Mouse (Mus musculus): ENCODE measurements around the gene Alox12b. TPM values are rescaled to one million over a fixed set of nuclear protein-coding genes. Genes with fewer than 3 reads are reported as not detected.

The Alox12b gene
- total RNA-seq, 2 experiments from 2014 or later = 8.7 to 9.8 TPM

DNA sequence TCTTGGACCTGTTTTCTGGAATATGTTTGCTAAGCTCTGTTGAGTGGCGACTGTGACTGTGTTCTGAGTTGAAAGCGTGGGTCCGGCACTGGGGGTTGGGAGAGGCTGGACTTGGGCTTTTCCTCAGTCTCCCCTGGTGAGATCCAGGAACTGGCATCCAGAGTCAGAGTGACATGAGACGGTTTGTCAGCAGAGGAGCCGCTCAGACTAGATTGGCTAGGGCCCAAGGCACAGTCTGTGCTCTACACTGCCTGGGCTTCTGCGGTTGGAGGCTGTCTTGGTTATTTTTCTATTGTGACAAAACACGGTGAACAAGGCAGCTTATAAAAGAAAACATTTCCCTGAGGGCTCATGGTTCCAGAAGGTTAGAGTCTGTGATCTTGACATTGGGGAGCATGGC lies 9.2 kb upstream of the Alox12b start:
- TF ChIP-seq CTCF (IDR thresholded peaks at IDR 0.05) = no peak
- intact Hi-C loops (cut with DNase I) = no loop called here
- DNase-seq (ENCODE audit: extremely low spot score in 1 of 2, low spot score in 2 of 2) = no peak
- Histone ChIP-seq H3K27ac (no peak overlapping the region), H3K4me3 (no peak overlapping the region)

DNA sequence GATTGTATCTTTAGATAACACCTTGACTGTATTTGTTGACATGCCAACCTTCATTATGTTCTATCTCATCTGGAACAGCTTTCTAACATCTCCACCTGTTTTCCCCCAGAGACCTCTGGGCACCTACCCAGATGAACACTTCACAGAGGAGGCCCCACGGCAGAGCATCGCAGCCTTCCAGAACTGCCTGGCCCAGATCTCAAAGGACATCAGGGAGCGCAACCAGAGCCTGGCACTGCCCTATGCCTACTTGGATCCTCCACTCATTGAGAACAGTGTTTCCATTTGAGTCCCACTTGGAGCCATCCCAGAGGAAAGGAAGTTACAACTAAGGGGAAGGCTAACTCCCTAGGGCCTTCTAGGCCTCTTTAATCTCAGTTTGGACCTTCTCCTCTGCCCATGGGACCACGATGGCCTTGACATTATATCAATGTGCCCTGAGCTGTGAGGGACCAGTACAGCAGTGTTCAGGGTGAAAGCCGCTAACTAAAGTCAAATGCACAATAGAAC lies 8.3 kb upstream of the Alox12b start:
- intact Hi-C loops (cut with DNase I) = no loop called here
- no peak overlapping the region for H3K4me3 ChIP-seq
- no peak for DNase-seq (ENCODE audit: extremely low spot score in 1 of 2, low spot score in 2 of 2)
- H3K27ac ChIP-seq = no peak overlapping the region
- TF ChIP-seq CTCF (IDR thresholded peaks at IDR 0.05) = no peak

GRCm38 (mm10) chr11:69149728-69150127 lies 7.1 kb upstream of the Alox12b start:
- no peak for DNase-seq (ENCODE audit: extremely low spot score in 1 of 2, low spot score in 2 of 2)
- intact Hi-C loops (cut with DNase I) = loop anchor here (1.0 kb wide), 1 partner anchor 24 kb away; the partner anchor contains the start of gene Aloxe3
- H3K27ac ChIP-seq = no peak overlapping the region
- H3K4me3 ChIP-seq = no peak overlapping the region
- TF ChIP-seq CTCF (IDR thresholded peaks at IDR 0.05) = no peak

DNA sequence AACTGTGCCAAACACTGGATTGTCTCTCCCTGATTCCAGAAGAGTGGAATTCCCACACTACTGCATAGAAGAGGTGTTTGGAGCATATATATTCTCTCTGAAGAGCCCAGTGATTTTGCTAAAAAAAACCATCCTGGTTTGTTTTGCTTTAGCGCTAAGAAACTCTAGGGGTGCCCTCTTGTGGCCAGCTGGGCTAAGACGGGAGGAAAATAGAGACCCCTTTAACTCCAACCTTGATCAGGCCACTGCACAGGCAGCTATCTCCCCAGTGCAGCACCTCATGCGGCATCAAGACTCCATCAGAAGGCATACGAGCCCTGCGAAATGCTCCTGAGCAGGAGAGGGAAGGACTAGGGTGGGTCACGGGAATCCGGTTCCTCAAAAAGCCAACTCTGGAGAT lies 6.3 kb upstream of the Alox12b start:
- TF ChIP-seq CTCF (IDR thresholded peaks at IDR 0.05) = peak; percentile 73
- Histone ChIP-seq H3K27ac (no peak overlapping the region), H3K4me3 (peak overlapping the region; percentile 32)
- DNase-seq (ENCODE audit: extremely low spot score in 1 of 2, low spot score in 2 of 2) = peak; percentile 54 to 70
- intact Hi-C loops (cut with DNase I) = loop anchor here (1.0 kb wide), 1 partner anchor 25 kb away; the partner anchor contains the start of gene Aloxe3

DNA sequence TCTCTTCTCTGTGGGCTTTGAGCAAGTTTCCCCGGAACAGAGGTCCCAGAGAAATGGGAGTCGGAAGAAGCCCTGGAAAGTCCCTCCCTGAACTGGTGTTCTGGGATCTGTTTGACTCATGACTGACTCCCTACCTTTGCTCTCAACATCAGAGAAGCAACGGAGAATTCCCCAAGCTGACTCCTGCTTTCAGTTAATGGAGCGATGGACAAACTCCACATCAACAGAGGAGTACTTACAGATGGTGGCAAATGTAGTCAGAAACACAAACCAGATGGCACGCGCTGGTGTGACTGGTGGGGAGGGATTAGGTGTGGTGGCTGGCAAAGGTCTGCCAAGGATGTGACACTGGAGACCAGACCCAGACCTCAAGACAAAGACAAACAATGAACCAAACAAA lies 5.8 kb upstream of the Alox12b start:
- Histone ChIP-seq H3K27ac (no peak overlapping the region), H3K4me3 (peak overlapping the region; percentile 32)
- no peak for TF ChIP-seq CTCF (IDR thresholded peaks at IDR 0.05)
- intact Hi-C loops (cut with DNase I) = no loop called here
- DNase-seq (ENCODE audit: extremely low spot score in 1 of 2, low spot score in 2 of 2) = no peak

GRCm38 (mm10) chr11:69153831-69154230 lies 3.0 kb upstream of the Alox12b start:
- Histone ChIP-seq H3K27ac (no peak overlapping the region), H3K4me3 (no peak overlapping the region)
- no peak for TF ChIP-seq CTCF (IDR thresholded peaks at IDR 0.05)
- intact Hi-C loops (cut with DNase I) = no loop called here
- no peak for DNase-seq (ENCODE audit: extremely low spot score in 1 of 2, low spot score in 2 of 2)

- intact Hi-C loops (cut with DNase I) = no loop called here
- TF ChIP-seq CTCF (IDR thresholded peaks at IDR 0.05) = no peak
- Histone ChIP-seq H3K27ac (peak overlapping the region; percentile 57), H3K4me3 (no peak overlapping the region)
- DNase-seq (ENCODE audit: extremely low spot score in 1 of 2, low spot score in 2 of 2) = no peak
Observed at GRCm38 (mm10) chr11:69155351-69155750, 1.4 kb upstream of the Alox12b start.

- peak; percentile 27 to 72 for DNase-seq (ENCODE audit: extremely low spot score in 1 of 2, low spot score in 2 of 2)
- no peak for TF ChIP-seq CTCF (IDR thresholded peaks at IDR 0.05)
- Histone ChIP-seq H3K27ac (no peak overlapping the region), H3K4me3 (no peak overlapping the region)
- intact Hi-C loops (cut with DNase I) = no loop called here
Observed at GRCm38 (mm10) chr11:69169313-69169712, 12.5 kb downstream of the Alox12b start.

DNA sequence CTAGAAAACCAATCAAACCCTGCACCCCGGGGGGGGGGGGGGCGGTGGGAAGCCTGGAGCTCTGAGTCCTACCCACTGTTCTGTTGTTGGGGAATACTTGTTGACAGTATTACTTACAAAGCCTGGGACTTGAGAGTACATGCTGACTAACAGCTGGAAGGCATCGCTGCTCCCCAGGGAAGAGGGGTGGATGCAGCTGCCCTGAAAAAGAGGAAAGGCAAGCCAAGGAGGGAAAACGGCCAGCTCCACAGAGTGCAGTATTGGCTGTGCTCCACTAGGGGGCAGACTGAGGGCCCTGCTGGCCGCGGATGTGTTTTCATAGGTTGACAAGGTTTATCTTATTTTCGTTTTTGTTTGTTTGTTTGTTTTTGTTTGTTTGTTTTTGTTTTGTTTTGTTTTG lies 14.8 kb downstream of the Alox12b start:
- no peak overlapping the region for H3K27ac ChIP-seq
- peak; percentile 88 for TF ChIP-seq CTCF (IDR thresholded peaks at IDR 0.05)
- DNase-seq (ENCODE audit: extremely low spot score in 1 of 2, low spot score in 2 of 2) = peak in 1 of 2 experiments; percentile 58
- intact Hi-C loops (cut with DNase I) = no loop called here
- no peak overlapping the region for H3K4me3 ChIP-seq

DNA sequence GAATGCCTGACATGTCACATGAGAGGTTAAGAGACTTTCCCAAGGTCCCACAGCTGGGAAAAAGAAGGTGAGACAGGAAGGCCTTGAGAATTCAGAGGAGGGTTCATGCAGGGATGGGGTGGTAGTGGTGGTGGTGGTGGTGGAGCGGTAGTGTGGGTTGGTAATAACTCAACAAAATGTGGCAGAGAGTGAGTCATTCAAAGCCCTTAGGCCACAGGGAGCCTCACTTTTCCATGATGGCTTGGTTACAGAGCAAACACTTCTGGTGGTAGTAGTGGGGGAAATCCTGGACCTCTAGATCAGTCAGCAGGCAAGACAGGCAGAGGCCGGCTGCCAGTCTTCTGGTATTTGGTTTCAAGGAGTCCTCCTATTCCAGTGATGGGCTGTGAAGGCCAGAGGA lies 15.8 kb downstream of the Alox12b start:
- intact Hi-C loops (cut with DNase I) = no loop called here
- DNase-seq (ENCODE audit: extremely low spot score in 1 of 2, low spot score in 2 of 2) = no peak
- no peak overlapping the region for H3K4me3 ChIP-seq
- no peak overlapping the region for H3K27ac ChIP-seq
- TF ChIP-seq CTCF (IDR thresholded peaks at IDR 0.05) = no peak

GRCm38 (mm10) chr11:69174722-69175121 lies 17.9 kb downstream of the Alox12b start:
- DNase-seq (ENCODE audit: extremely low spot score in 1 of 2, low spot score in 2 of 2) = no peak
- intact Hi-C loops (cut with DNase I) = no loop called here

GRCm38 (mm10) chr11:69178525-69178924 lies 21.7 kb downstream of the Alox12b start:
- no peak for DNase-seq (ENCODE audit: extremely low spot score in 1 of 2, low spot score in 2 of 2)
- intact Hi-C loops (cut with DNase I) = no loop called here
- Histone ChIP-seq H3K4me3 (no peak overlapping the region), H3K27ac (no peak overlapping the region)
- TF ChIP-seq CTCF (IDR thresholded peaks at IDR 0.05) = no peak

More at GRCm38 (mm10) chr11:69174722-69175121, 17.9 kb downstream of the Alox12b start:
- Histone ChIP-seq H3K27ac (no peak overlapping the region), H3K4me3 (no peak overlapping the region)
- no peak for TF ChIP-seq CTCF (IDR thresholded peaks at IDR 0.05)

DNA sequence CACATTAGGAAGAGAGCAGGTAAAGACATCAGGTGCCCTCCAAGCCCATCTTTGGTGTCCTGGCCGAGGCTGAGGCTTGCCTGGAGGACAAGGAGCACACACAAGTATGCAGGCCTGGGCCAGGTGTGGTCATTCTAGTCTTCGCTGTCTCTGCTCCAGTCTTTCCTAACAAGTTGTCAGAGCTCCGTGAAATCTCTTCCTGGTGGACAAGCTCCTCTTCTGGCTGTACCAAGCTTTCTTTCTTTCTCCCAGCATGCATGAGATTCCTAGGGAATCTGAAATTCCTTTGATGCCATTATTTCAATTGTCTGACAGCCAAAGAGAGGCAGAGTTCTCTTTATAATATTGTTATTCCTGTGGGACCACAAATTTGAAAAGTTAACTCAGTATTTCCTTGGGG lies 22.7 kb downstream of the Alox12b start:
- DNase-seq (ENCODE audit: extremely low spot score in 1 of 2, low spot score in 2 of 2) = no peak
- Histone ChIP-seq H3K27ac (no peak overlapping the region), H3K4me3 (no peak overlapping the region)
- no peak for TF ChIP-seq CTCF (IDR thresholded peaks at IDR 0.05)
- intact Hi-C loops (cut with DNase I) = no loop called here

Measured in left cerebral cortex, adult 2 months (tissue).